Mouse (Mus musculus) kidney, embryonic 15.5 days (tissue): ENCODE measurements around the gene Gm42906. TPM values are rescaled to one million over a fixed set of nuclear protein-coding genes. Genes with fewer than 3 reads are reported as not detected.

Experiments used
- ATAC-seq: fragments of 200-750 bp; cut with Nextera tagmentation; replicated peaks from 2 replicates; pipeline ENCODE4 v1.8.0; 2017; ENCODE audit warnings: moderate TSS enrichment; ENCODE audit not compliant: low FRiP score
- H3K27ac ChIP-seq: fragments of 300-500 bp; sonication (generic); 2 replicates; pipeline ENCODE4 v1.5.1; 2015; ENCODE audit warnings: mild to moderate bottlenecking, inconsistent platforms
- H3K27me3 ChIP-seq: fragments of 300-500 bp; sonication (generic); 2 replicates; pipeline ENCODE4 v1.6.1; 2015; ENCODE audit warnings: inconsistent platforms
- H3K36me3 ChIP-seq: fragments of 300-500 bp; sonication (generic); 2 replicates; pipeline ENCODE4 v1.6.1; 2015; ENCODE audit warnings: inconsistent platforms
- H3K4me1 ChIP-seq: fragments of 300-500 bp; sonication (generic); 2 replicates; pipeline ENCODE4 v1.6.1; 2015; ENCODE audit warnings: inconsistent platforms
- H3K4me2 ChIP-seq: fragments of 300-500 bp; sonication (generic); 2 replicates; pipeline ENCODE4 v1.6.1; 2015; ENCODE audit warnings: moderate library complexity, mild to moderate bottlenecking, inconsistent platforms
- H3K4me3 ChIP-seq: fragments of 300-500 bp; sonication (generic); replicated peaks from 2 replicates; pipeline ENCODE4 v1.5.1; 2015; ENCODE audit warnings: mild to moderate bottlenecking, inconsistent platforms
- H3K9ac ChIP-seq: fragments of 300-500 bp; sonication (generic); 2 replicates; pipeline ENCODE4 v1.6.1; 2015; ENCODE audit warnings: mild to moderate bottlenecking, inconsistent platforms
- H3K9me3 ChIP-seq: fragments of 300-500 bp; sonication (generic); replicated peaks from 2 replicates; pipeline ENCODE4 v1.6.1; 2016; ENCODE audit warnings: inconsistent platforms
- WGBS: fragments of 180-500 bp; shearing (Covaris S2); methylation state at CpG from one replicate; pipeline ENCODE4 v1.1.7; 2015; ENCODE audit warnings: mixed read lengths; 5-methylcytosine and 5-hydroxymethylcytosine counted together
- polyA plus RNA-seq: library from polyadenylated mRNA; unstranded; fragments of >200 nt; fragmentation: Nextera tagmentation; extraction: Ambion mirVana; gene quantifications from 2 replicates; pipeline ENCODE4 v1.2.1, GENCODE M21; 2015

Gm42906 gene
- polyA plus RNA-seq, 1 experiment from 2014 or later, result not detected

GRCm38 (mm10) chr5:151409282-151409681 is 18.7 kb downstream of the Gm42906 start:
- no peak for ATAC-seq
- no peaks in the 10 kb centered on the region for H3K36me3 ChIP-seq
- no peaks in the 10 kb centered on the region for H3K9me3 ChIP-seq
- H3K9ac ChIP-seq, result no peak overlapping the region
- WGBS, result 38% methylated on average over 1 of the region's 1 CpGs
- H3K27me3 ChIP-seq, result no peaks in the 10 kb centered on the region
- H3K4me3 ChIP-seq, result no peak overlapping the region
- peak overlapping the region; percentile 72 for H3K27ac ChIP-seq
- no peak overlapping the region for H3K4me2 ChIP-seq
- peaks cover 16% of the 10 kb centered on the region for H3K4me1 ChIP-seq

DNA sequence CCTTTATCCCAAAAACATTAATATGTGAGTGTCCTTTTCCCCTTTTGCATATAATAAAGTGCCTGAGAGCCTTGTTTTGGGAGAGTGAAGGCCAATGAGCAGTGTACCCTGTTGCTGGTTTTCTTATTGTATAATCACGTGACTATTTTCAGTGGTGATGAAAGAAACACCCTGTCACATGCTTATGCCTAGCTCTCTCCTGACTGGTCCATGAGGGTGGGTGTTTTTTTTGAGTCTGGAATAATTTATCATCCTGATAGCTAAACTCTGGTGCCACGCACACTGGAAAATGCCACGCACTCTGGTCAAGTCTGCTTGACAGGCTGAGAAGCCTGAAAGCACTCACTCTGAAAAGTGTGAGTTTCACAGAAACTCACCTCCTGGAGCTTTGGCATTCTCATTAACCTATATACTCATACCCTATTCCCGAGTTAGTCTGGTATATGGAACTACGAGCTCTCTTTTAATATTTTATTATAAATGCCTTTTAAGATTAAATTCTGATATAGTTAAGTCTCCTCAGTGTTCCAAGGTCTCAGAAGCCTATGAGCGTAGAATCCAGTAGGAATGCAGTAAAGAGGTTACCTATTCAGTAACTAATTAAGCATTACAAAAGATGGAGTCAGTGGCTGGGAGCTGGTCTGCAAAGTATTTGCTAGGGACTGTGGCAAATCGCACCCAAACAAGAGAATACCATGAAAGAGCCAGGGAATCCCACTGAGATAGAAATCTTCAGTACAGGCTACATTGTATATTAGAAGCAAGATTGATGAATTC is 19.7 kb downstream of the Gm42906 start:
- Histone ChIP-seq H3K4me2 (no peak overlapping the region), H3K36me3 (no peaks in the 10 kb centered on the region), H3K9me3 (no peaks in the 10 kb centered on the region), H3K4me3 (no peak overlapping the region), H3K27ac (peak overlapping the region; percentile 70), H3K9ac (no peak overlapping the region), H3K4me1 (peaks cover 13% of the 10 kb centered on the region), H3K27me3 (no peaks in the 10 kb centered on the region)
- 43% methylated on average over 7 of the region's 7 CpGs for WGBS
- ATAC-seq, result peak; percentile 63; the same call in 1 of the 2 replicates

DNA sequence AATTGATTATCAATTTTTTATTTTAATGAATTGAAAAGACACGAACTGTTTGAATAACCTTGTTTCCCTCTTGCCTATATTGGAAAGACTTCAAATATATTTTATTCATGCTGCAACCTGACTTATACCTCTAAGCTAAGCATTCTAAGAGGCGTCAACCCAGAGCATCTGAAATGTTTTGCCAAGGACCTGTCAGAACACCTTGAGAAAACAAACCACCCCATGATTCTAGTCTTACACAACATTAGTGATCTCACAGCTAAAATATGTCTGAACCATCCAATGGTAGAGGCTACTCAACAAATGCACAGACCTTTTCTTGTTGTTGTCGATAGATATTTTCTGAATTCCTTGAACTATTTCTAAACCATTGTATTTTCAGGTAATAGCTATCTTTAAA is 20.5 kb downstream of the Gm42906 start:
- H3K9ac ChIP-seq, result no peak overlapping the region
- no peak overlapping the region for H3K4me2 ChIP-seq
- H3K4me3 ChIP-seq, result no peak overlapping the region
- H3K9me3 ChIP-seq, result no peaks in the 10 kb centered on the region
- H3K36me3 ChIP-seq, result no peaks in the 10 kb centered on the region
- no peaks in the 10 kb centered on the region for H3K27me3 ChIP-seq
- H3K4me1 ChIP-seq, result peaks cover 5% of the 10 kb centered on the region; the same call in 1 of the 2 replicates
- no peak for ATAC-seq
- 84% methylated on average over 3 of the region's 3 CpGs for WGBS
- H3K27ac ChIP-seq, result peak overlapping the region; percentile 70

DNA sequence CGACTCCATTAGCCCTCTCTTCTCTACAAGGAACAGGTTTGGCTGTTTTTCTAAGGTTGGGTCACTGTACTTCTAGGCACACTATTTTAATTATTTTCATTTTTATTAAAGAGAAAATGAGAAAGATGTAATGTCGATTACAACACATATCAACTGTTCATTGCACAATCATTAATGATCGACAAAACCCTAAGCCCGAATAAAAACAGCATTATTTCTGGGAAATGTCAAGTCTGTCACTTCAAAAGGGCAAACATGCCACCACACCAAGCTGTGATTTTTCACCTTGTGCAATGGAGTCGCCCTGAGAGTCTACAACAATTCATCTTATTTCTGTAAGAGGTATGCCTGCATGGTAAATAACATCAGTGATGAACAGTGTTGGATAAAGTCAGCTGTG is 21.7 kb downstream of the Gm42906 start:
- WGBS, result 80% methylated on average over 5 of the region's 5 CpGs
- ATAC-seq, result no peak

DNA sequence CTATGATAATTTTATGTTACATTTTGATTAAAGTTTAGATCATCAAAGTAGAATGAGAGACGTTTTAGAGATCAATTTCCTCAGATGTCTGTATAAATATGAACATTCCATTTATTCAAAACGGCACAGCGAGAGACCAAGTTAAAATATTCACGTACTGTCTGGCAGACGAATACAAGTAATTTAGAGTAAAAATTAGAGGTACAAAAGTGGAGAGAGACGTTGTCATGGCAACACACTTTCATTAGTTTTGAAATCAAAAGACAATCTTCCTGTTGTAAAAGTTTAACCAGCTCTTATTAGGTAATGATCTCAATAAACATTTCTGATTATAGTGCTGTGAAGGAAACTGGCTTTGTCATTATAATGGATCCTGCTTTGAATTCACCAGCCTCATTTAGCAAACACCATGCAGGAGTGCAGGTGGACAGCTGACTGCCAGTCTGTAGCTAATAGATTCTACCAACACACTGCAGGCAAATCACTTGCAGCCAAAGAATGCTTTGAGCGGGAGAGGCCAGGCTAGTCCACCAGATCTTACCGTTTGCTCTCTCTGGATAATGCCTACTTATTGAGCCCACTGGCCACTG is 22.6 kb downstream of the Gm42906 start:
- Histone ChIP-seq H3K4me3 (no peak overlapping the region), H3K36me3 (no peaks in the 10 kb centered on the region), H3K9ac (no peak overlapping the region), H3K27me3 (no peaks in the 10 kb centered on the region), H3K4me1 (0 out of 2 replicates have a peak, but pooled peaks cover 4% of the 10 kb centered on the region), H3K27ac (no peak overlapping the region), H3K4me2 (no peak overlapping the region), H3K9me3 (no peaks in the 10 kb centered on the region)
- WGBS, result 59% methylated on average over 8 of the region's 8 CpGs
- peak; percentile 55 for ATAC-seq

More for the DNA sequence above, 21.7 kb downstream of the Gm42906 start:
- H3K4me2 ChIP-seq, result no peak overlapping the region
- H3K4me1 ChIP-seq, result 0 out of 2 replicates have a peak, but pooled peaks cover 4% of the 10 kb centered on the region
- H3K4me3 ChIP-seq, result no peak overlapping the region
- no peak overlapping the region for H3K9ac ChIP-seq
- H3K9me3 ChIP-seq, result no peaks in the 10 kb centered on the region
- H3K27ac ChIP-seq, result no peak overlapping the region
- no peaks in the 10 kb centered on the region for H3K27me3 ChIP-seq
- H3K36me3 ChIP-seq, result no peaks in the 10 kb centered on the region

GRCm38 (mm10) chr5:151403586-151403985 is 24.4 kb downstream of the Gm42906 start:
- H3K27ac ChIP-seq, result peak overlapping the region; percentile 14; the same call in 1 of the 2 replicates
- no peak overlapping the region for H3K9ac ChIP-seq
- no peak overlapping the region for H3K4me2 ChIP-seq
- 0 out of 2 replicates have a peak, but pooled peaks cover 4% of the 10 kb centered on the region for H3K4me1 ChIP-seq
- no peak for ATAC-seq
- no peaks in the 10 kb centered on the region for H3K27me3 ChIP-seq
- 60% methylated on average over 2 of the region's 2 CpGs for WGBS
- no peaks in the 10 kb centered on the region for H3K36me3 ChIP-seq
- H3K9me3 ChIP-seq, result no peaks in the 10 kb centered on the region
- no peak overlapping the region for H3K4me3 ChIP-seq

- 0 out of 2 replicates have a peak, but pooled peaks cover 4% of the 10 kb centered on the region for H3K4me1 ChIP-seq
- no peak overlapping the region for H3K4me2 ChIP-seq
- no peaks in the 10 kb centered on the region for H3K9me3 ChIP-seq
- ATAC-seq, result no peak
- no peak overlapping the region for H3K27ac ChIP-seq
- no peak overlapping the region for H3K4me3 ChIP-seq
- WGBS, result 93% methylated on average over 2 of the region's 2 CpGs
- H3K9ac ChIP-seq, result no peak overlapping the region
- H3K36me3 ChIP-seq, result no peaks in the 10 kb centered on the region
- no peaks in the 10 kb centered on the region for H3K27me3 ChIP-seq
Measured at GRCm38 (mm10) chr5:151400557-151400944, 27.4 kb downstream of the Gm42906 start.

GRCm38 (mm10) chr5:151399918-151400556 is 27.9 kb downstream of the Gm42906 start:
- Histone ChIP-seq H3K9ac (no peak overlapping the region), H3K27ac (no peak overlapping the region), H3K4me1 (0 out of 2 replicates have a peak, but pooled peaks cover 4% of the 10 kb centered on the region), H3K27me3 (no peaks in the 10 kb centered on the region), H3K4me3 (no peak overlapping the region), H3K36me3 (no peaks in the 10 kb centered on the region), H3K4me2 (no peak overlapping the region), H3K9me3 (no peaks in the 10 kb centered on the region)
- WGBS, result 82% methylated on average over 7 of the region's 7 CpGs
- ATAC-seq, result no peak

- H3K27ac ChIP-seq, result no peak overlapping the region
- no peak for ATAC-seq
- H3K9me3 ChIP-seq, result no peaks in the 10 kb centered on the region
- peaks cover 11% of the 10 kb centered on the region for H3K4me1 ChIP-seq
- H3K4me2 ChIP-seq, result no peak overlapping the region
- H3K4me3 ChIP-seq, result no peak overlapping the region
- H3K27me3 ChIP-seq, result no peaks in the 10 kb centered on the region
- H3K9ac ChIP-seq, result no peak overlapping the region
- H3K36me3 ChIP-seq, result no peaks in the 10 kb centered on the region
- WGBS, result 82% methylated on average over 4 of the region's 4 CpGs
Measured at GRCm38 (mm10) chr5:151396119-151396518, 31.8 kb downstream of the Gm42906 start.

DNA sequence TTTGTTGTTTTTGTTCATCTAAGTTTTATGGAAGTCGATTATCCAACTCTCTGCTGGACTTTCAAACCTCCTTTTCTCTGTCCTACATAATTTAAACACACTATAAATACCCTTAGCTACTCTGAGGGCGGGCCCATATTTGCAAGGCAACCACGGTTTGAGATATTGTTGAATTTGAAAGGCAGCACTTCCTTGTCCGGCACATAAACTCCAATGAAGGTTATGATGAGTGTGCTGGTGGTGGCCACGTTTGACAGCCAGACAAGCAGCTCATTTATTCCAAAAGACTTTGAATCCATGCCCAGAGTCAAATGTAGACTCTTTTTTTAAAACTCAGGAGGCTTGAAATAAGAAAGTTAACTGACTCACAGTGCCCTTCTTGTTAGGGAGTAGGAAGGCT is 33.3 kb downstream of the Gm42906 start:
- H3K36me3 ChIP-seq, result no peaks in the 10 kb centered on the region
- no peak for ATAC-seq
- no peak overlapping the region for H3K9ac ChIP-seq
- H3K27ac ChIP-seq, result peak overlapping the region; percentile 82
- H3K4me1 ChIP-seq, result peaks cover 11% of the 10 kb centered on the region
- 50% methylated on average over 5 of the region's 5 CpGs for WGBS
- H3K4me3 ChIP-seq, result no peak overlapping the region
- H3K9me3 ChIP-seq, result no peaks in the 10 kb centered on the region
- no peaks in the 10 kb centered on the region for H3K27me3 ChIP-seq
- H3K4me2 ChIP-seq, result no peak overlapping the region

GRCm38 (mm10) chr5:151393821-151394662 is 33.9 kb downstream of the Gm42906 start:
- H3K27ac ChIP-seq, result peak overlapping the region; percentile 82
- ATAC-seq, result 0 out of 2 replicates have a peak, but pooled peaks have one; percentile 60
- H3K4me1 ChIP-seq, result peaks cover 8% of the 10 kb centered on the region
- H3K27me3 ChIP-seq, result no peaks in the 10 kb centered on the region
- H3K36me3 ChIP-seq, result no peaks in the 10 kb centered on the region
- no peak overlapping the region for H3K4me3 ChIP-seq
- WGBS, result 43% methylated on average over 7 of the region's 7 CpGs
- no peak overlapping the region for H3K4me2 ChIP-seq
- H3K9ac ChIP-seq, result no peak overlapping the region
- H3K9me3 ChIP-seq, result no peaks in the 10 kb centered on the region
